Mouse (Mus musculus): Measurements from ENCODE around the gene Gjc1.

The Gjc1 gene

DNA sequence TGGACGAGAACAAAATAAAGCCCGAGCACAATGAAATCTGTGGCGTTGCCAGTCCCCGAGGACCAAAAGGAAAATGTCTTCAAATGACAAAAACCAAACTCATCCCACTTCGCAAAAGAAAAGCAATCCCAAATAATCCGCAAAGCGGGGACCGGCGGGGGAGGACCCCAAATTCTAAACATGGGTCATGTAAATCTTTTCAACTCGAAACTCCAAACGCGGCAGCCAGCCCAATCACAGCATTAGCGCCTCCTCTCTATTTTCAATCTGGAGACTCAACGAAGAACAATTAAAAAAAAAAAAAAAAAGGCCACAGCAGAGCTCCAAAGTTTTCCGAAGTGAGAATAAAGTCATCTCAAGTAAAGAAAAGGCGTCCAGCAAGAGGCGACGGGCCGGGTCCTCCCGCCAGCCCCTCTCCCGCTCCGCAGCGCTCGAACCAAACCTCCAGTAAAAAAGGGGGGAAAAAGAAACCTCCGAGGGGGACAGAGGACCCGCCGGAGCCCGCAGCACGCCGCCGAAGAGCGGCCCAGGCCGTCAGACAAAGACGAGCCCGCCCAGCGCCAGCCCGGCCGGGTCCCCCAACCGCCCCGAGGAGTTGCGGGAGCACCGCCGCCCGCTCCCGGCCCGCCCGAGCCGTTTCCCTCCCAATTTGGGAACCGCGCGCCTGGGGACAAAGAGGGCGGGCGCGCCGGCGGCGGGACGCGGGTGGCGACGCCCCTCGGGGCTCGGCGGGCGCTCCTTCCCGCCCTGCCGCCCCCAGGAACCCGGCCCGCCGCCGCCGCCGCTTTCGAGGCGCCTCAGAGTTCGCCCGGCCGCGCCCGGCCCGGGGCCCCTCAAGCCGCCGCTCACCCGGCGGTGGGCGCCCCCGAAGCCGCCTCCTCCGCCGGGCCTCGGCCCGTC lies 1.1 kb downstream of the Gjc1 start:
- ATAC-seq (ENCODE audit: insufficient number of reproducible peaks, low FRiP score, low TSS enrichment) = no peak

- ATAC-seq (ENCODE audit: insufficient number of reproducible peaks, low FRiP score, low TSS enrichment) = no peak
These were observed 4.6 kb downstream of the Gjc1 start for GRCm38 (mm10) chr11:102814881-102815280.

- ATAC-seq (ENCODE audit: insufficient number of reproducible peaks, low FRiP score, low TSS enrichment) = no peak
These were observed 8.6 kb downstream of the Gjc1 start for GRCm38 (mm10) chr11:102810721-102811485.

DNA sequence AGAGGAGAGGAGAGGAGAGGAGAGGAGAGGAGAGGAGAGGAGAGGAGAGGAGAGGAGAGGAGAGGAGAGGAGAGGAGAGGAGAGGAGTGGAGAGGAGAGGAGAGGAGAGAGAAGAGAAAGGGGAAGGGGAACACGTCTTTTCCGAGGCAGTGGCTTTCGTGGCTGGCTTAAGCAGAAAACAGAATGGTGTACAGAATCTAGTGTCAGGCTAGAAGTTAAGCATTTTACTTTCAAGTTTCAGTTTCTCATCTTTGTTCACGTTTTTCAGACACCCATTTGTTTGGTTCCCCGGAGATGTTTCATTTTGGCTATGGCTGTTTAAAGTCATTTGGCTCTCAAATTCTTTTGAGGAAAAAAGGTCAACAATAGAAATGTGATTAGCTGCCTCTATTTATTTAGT lies 11.3 kb downstream of the Gjc1 start:
- no peak for ATAC-seq (ENCODE audit: insufficient number of reproducible peaks, low FRiP score, low TSS enrichment)

- no peak for ATAC-seq (ENCODE audit: insufficient number of reproducible peaks, low FRiP score, low TSS enrichment)
These were observed 16.0 kb downstream of the Gjc1 start for GRCm38 (mm10) chr11:102803453-102803852.

DNA sequence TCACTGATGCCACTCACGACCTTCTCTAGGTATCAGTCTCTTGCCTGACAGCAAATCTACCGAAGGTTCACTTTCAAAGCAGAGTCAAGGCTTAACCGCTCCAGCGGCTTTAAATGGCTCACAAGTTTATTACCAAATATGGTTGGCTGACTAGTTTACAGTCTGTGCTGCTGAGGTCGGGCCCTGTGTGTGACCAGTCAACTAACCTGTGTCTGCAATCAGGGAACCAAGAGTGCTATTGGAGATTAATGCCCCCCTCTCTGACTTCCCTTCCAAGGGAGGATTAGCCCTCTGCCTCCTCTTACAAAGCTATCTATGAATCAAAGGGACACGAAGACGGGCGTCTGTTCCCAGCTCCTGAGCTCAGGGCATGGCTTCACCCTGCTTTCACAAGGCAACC lies 25.3 kb downstream of the Gjc1 start:
- ATAC-seq (ENCODE audit: insufficient number of reproducible peaks, low FRiP score, low TSS enrichment) = no peak

DNA sequence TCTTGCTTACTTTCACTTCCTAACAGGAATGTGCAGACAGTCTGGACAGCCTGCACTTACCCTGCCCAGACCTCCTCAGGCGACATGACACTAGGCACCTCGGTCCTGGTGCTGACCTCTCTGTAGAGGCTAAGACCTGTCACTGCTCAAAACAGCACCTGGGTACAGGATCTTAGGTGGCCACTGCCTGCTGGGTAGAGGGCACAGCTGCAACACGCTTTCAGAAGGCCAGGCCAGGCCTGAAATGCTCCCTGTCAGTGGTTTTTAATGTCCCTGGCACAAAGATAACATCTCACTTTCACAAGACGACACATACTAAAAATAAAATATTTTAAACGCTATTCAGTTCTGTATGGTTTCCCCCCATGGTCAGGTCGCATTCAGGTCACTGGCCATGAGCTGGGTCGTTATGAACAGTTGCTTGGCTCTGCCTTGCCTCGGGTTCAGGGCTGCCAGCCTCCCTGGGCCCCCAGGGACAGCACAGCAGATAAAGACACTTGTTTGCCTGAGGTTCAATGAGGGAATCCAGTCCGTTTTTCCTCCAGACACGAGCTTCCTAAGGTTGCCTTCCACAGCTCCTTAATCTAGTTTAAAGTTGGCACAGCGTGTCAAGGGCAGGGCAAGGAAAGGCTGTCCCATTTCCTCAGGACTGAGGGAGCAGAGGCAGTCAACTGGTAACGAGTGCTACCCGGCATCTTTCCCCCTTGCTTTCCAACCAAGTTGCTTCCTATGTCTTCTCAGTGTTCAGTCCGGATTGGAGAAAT lies 27.6 kb downstream of the Gjc1 start:
- no peak for ATAC-seq (ENCODE audit: insufficient number of reproducible peaks, low FRiP score, low TSS enrichment)

- no peak for ATAC-seq (ENCODE audit: insufficient number of reproducible peaks, low FRiP score, low TSS enrichment)
These were observed 31.8 kb downstream of the Gjc1 start for GRCm38 (mm10) chr11:102787688-102788177.

DNA sequence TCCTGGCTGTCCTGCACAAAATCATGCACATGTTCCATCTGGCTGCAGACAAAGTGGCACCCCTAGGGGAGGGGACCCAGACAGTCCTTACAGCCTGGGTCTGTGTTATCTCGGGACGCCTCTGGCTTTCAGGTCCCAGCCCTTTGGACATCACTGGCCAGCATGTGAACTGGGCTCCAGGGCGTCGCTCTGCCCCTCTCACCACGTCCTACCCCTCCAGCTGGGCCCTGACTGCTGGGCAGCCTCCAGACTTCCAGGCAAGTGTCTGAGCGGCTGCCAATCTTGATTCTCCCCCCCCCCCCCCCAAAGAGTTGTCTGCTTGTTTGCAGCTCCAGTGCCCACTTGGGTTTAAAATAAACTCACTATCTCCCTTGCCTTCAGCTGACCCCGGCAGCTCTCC lies 36.1 kb downstream of the Gjc1 start:
- no peak for ATAC-seq (ENCODE audit: insufficient number of reproducible peaks, low FRiP score, low TSS enrichment)

GRCm38 (mm10) chr11:102781523-102781922 lies 38.0 kb downstream of the Gjc1 start:
- no peak for ATAC-seq (ENCODE audit: insufficient number of reproducible peaks, low FRiP score, low TSS enrichment)

- no peak for ATAC-seq (ENCODE audit: insufficient number of reproducible peaks, low FRiP score, low TSS enrichment)
These were observed 38.5 kb downstream of the Gjc1 start for GRCm38 (mm10) chr11:102780986-102781351.

DNA sequence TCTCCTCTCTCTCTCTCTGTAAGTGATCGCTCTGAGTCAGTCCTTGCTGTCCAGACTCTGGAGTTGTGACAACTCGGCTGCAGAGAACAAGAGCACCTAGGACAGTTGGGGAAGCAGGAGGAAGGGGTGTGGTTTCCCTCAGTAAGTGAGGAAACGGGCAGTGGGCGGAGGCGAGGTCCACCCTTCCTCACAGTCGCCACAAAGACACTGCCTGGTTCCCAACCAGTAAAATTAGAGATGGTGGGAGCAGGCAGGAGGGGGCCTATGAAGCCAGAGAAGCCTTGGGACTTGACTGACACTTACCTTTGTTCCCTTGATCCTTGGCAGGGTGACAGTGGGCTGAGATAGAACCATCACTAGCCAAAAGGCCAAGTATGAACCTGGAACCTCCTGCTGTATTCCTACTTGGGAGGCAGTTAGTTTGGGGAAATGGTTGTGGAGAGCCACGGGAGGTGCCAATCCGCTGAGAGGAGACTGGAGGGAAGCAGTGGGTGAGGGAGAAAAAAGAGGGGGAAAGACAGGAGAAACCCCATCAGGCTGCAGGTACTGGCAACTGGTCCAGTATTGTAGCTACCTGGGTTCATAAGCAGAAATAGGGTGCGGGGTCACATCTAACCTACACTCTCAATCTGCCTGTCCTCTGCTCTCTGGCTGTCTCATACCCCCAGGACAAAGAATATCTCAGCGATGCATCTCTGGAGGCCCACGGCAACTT lies 39.1 kb downstream of the Gjc1 start:
- no peak for ATAC-seq (ENCODE audit: insufficient number of reproducible peaks, low FRiP score, low TSS enrichment)

- no peak for ATAC-seq (ENCODE audit: insufficient number of reproducible peaks, low FRiP score, low TSS enrichment)
These were observed 39.7 kb downstream of the Gjc1 start for GRCm38 (mm10) chr11:102779824-102780223.

DNA sequence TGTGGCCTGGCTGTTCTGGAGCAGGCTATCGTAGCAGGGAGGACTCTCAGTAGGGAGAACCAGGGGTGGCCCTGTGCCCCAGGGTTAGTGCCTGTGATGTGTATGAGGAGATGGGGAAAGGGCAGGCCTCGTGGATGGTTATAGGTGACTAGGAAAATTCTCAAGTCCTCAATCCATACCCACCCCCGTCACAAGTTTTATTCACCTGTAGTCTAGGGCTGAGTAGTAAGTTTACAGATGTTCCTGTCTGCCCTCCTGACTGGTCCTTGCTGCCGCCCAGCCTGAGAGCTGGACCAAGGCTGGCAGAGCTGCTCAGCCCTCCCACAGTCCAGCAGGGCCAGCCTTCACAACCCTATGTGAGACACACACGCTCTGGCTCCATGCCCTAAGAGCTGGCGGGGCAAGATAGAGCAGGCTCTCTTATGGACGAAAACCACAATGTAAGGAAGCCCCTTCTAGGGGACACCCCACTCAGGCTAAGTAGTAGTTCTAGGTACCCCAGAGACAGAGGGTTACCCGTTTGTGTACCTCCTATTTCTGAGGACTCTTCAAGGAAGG lies 40.3 kb downstream of the Gjc1 start:
- ATAC-seq (ENCODE audit: insufficient number of reproducible peaks, low FRiP score, low TSS enrichment) = no peak

GRCm38 (mm10) chr11:102778597-102778996 lies 40.9 kb downstream of the Gjc1 start:
- ATAC-seq (ENCODE audit: insufficient number of reproducible peaks, low FRiP score, low TSS enrichment) = no peak

- no peak for ATAC-seq (ENCODE audit: insufficient number of reproducible peaks, low FRiP score, low TSS enrichment)
These were observed 41.3 kb downstream of the Gjc1 start for GRCm38 (mm10) chr11:102778165-102778564.

DNA sequence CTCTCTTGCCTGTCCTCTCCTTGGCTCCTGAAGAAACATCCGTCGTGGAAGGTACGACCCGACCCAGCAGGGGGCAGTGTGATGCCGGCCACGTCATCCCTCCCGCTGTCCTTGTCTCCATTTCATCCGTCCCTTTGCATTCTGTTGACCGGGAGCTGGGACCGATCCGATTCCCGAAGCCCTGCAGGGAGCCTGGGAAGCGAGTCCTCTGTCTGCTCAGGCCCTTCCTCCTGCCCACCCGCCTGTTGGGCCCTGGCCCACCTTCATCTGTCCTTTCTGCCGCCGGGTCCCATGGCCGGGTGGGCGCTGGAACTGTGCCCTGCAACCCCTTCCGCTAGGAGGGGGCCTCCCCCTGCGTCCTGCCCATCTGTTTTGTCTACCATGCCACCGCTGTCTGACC lies 41.9 kb downstream of the Gjc1 start:
- ATAC-seq (ENCODE audit: insufficient number of reproducible peaks, low FRiP score, low TSS enrichment) = no peak

DNA sequence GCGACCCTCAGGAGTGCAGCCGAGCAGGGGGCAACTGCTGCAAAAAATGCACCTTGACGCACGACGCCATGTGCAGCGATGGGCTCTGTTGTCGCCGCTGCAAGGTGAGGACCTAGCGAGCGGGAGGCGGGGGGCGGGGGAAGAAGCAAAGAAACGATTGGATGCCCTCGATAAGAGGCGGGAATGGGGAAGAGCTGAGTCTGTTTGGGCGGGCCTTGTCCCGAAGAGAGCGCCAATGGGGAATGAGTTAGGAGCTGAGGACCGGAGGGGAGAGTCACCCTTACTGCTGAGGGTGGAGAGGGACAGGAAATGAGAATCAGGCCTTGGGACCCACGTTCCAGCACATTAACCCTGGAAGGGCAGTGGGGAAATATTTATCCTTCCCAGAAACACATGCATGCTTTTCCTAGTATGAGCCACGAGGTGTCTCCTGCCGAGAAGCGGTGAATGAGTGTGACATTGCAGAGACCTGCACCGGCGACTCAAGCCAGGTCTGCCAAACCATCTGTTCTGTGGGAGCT lies 44.8 kb downstream of the Gjc1 start:
- peak; percentile 55; the same call in 1 of the 2 replicates for ATAC-seq (ENCODE audit: insufficient number of reproducible peaks, low FRiP score, low TSS enrichment)
